Mouse (Mus musculus) liver, adult 10 weeks (tissue): ENCODE data around the gene Tigd3. TPM values are rescaled to one million over a fixed set of nuclear protein-coding genes. Genes with fewer than 3 reads are reported as not detected.

Experiments used
- polyA plus RNA-seq: library from polyadenylated mRNA; stranded (reverse); fragments of 350-450 nt; fragmentation: Illumina TruSeq; extraction: RNeasy Lipid Tissue Mini Kit (QIAGEN cat#74804); gene quantifications from one replicate; pipeline ENCODE4 v1.2.3, GENCODE M21; 2014; ENCODE audit warnings: low read depth, low replicate concordance

Gene Tigd3
- not detected for polyA plus RNA-seq

DNA sequence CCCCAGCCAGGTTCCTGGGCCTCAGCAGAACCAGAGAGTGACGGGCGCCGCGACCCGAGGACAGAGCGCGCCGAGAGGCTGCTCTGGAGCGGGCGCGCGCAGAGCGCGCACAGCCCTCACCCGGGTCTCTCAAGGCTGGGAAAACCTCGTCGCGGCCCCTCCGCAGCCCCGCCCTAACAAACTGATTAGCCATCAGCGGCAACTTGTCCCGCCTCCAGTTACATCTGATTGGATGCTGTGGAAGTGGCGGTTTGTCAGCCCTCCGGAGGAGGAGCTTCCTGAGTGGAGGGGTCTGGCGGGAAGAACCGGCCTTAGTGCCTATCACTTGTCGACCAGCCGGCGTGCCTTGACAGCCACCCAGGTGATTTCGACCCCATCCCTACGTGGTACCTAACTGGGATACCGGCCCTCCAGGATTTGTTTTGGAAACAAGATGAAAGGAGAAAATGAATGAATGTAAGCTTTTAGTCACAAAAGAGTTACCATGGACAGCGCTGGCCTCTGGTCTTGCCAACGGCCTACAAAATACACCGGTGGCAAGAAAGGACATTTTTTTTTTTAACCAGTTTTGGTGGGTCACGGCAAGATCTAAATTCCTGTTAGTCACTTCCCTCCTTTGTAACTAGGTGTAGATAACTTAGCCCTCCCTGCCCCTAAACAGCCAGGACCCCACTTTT, at the start of gene Tigd3:
Gene Tigd3, minus strand, starts transcription at position 148 of the 677 bp plus-strand sequence.

DNA sequence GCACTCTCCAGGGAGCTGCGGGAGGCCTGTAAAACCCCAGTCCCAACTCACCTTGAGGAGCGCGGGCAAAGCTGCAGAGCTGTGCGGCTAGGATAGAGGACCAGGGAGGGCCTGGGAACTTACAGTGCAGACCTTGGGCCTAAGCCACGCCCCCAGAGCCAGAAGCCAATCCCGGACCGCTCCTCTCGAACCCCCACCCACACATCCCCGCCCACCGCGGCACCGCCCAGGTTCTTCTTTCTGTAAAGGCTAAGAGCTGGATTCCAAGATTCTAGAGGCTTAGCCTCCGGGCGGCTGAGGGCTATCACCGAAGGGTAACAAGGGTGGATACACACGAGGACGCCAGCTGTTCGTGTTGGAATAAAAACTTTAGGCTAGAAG, 30.8 kb upstream of the Tigd3 start, which contains the start of gene Cdc42ep2:
Gene Cdc42ep2, minus strand, starts transcription at position 104 of the 381 bp plus-strand sequence.

DNA sequence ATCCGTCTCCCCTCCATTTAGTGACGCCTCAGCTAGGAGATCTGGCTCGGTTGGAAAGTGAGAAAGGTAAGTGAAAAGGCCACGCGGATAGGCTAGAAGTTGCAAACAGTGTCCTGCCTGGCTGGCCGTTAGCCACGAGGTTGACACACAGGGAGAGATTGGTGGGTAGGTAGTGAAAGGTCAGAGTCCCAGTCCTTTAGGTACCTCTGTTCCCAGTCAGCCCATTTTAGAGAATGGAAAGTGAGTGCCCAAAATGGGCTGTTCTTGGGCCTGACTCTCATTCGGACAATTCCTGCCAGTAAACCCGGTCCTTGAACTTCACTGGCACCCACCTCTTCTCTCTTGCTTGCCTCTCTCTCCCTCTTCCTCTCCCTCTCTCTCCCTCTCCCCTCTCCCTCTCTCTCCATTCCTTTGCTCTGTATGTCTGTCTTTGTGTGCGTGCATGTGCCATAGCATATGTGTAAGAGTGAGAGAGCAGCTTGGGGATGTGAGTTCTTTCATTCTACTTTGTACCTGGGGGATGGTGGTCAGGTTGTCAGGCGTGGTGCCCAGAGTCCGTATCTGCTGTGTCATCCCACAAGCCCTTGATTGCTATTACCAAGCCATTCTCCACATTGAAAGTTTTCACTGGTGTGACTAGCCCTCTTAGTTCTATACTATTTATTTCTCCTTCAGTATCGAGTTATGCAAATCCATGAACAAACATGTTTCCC, 19.2 kb upstream of the Tigd3 start, which contains the start of gene Dpf2:
Gene Dpf2, minus strand, starts transcription at position 4 of the 713 bp plus-strand sequence.

DNA sequence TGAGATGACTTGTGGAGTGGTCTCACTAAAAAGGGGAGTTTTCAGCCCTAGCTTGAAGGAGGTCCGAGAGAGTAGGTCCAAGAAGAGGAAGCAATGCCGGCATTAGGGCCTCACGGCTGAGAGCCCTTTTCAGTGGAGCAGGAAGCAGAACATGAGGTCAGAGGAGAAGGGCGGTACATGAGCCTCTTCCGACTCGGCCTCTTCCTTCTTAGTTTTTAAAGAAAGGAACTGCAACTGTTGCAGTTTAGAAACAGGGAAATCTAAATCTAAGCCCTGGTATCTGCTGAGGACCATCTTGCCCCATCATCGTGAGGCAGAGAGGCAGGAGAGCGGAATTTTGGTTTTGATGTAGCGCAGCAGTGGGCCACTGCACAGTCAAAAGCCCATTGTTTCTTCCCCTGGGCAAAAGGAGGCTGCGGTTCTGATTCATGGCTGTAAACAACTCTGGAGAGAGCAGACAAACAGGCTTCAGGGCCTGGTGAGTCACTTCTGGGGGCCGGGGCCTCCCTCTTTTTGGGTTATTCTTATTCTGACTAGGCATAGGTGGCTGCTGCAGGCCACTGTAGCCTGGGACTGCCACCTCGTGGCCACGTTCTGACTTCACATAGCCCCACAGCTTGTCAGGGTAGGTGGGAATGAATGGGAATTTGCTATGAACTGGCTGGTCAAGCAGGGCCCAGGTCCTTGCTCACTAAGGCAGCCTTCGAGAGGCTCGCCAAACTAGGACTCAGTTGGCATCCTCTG, 16.2 kb downstream of the Tigd3 start, which contains the start of gene Slc25a45:
Gene Slc25a45, plus strand, starts transcription at position 191 of the 744 bp plus-strand sequence.

DNA sequence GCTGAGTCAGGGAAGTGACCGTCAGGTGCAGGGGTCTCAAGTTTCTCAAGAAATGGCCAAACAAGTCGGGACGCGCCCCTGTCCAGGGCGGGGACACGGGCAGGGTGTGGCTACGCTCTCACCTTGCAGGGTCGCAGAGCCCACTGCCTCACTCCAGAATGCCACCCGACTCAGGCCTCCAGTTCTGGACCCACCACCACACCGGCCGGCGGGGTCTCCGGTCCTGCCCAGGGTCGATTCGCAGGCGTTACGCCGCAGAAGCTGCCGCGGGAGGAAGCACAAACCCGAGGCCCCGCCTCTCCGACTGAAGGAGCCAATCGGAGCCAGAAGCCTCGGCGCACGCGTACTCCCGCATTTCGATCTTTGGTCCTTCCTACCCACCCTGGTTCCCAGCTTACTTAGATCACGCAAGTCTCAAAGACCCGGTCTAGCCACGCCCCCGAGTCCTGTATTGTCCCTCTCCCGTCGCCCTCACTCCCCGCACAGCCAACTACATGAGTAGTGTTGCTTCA, 18.9 kb downstream of the Tigd3 start, which contains the start of gene Frmd8:
Gene Frmd8, minus strand, starts transcription at position 306 of the 512 bp plus-strand sequence.

Other genes starting within 250 kb of the Tigd3 start
- gene Sipa1, start 230.4 kb downstream of the Tigd3 start, polyA plus RNA-seq: 0.16 TPM
- 0.16 TPM for gene Map3k11, start 205.4 kb downstream of the Tigd3 start, polyA plus RNA-seq
- 0.37 TPM for gene Pcnx3, start 205.2 kb downstream of the Tigd3 start, polyA plus RNA-seq
- not detected for gene Kcnk7, start 189.8 kb downstream of the Tigd3 start, polyA plus RNA-seq
- 0.69 TPM for gene Ehbp1l1, start 167.8 kb downstream of the Tigd3 start, polyA plus RNA-seq
- 0.45 TPM for gene Fam89b, start 164.5 kb downstream of the Tigd3 start, polyA plus RNA-seq
- 0.32 TPM for gene Ltbp3, start 153.2 kb downstream of the Tigd3 start, polyA plus RNA-seq
- gene Scyl1, start 122.7 kb downstream of the Tigd3 start, polyA plus RNA-seq: 1.4 TPM
- 1.5 TPM for gene Frmd8, start 18.9 kb downstream of the Tigd3 start, polyA plus RNA-seq
- 7.7 TPM for gene Slc25a45, start 16.3 kb downstream of the Tigd3 start, polyA plus RNA-seq
- 7.4 TPM for gene Dpf2, start 18.9 kb upstream of the Tigd3 start, polyA plus RNA-seq
- gene Cdc42ep2, start 30.7 kb upstream of the Tigd3 start, polyA plus RNA-seq: 0.56 TPM
- gene Pola2, start 70.1 kb upstream of the Tigd3 start, polyA plus RNA-seq: 2.9 TPM
- gene Slc22a20, start 92.0 kb upstream of the Tigd3 start, polyA plus RNA-seq: not detected
- gene Capn1, start 121.7 kb upstream of the Tigd3 start, polyA plus RNA-seq: 0.82 TPM
- gene Syvn1, start 152.4 kb upstream of the Tigd3 start, polyA plus RNA-seq: 2.7 TPM
- gene Mrpl49, start 163.6 kb upstream of the Tigd3 start, polyA plus RNA-seq: 28.1 TPM
- gene Fau, start 163.7 kb upstream of the Tigd3 start, polyA plus RNA-seq: 75.1 TPM
- gene Znhit2, start 167.0 kb upstream of the Tigd3 start, polyA plus RNA-seq: not detected
- 28.5 TPM for gene Tm7sf2, start 174.2 kb upstream of the Tigd3 start, polyA plus RNA-seq
- gene Vps51, start 183.1 kb upstream of the Tigd3 start, polyA plus RNA-seq: 4.6 TPM
- gene Tmem262, start 185.9 kb upstream of the Tigd3 start, polyA plus RNA-seq: not detected
- gene Gm28374, start 188.1 kb upstream of the Tigd3 start, polyA plus RNA-seq: not detected
- gene Zfpl1, start 190.8 kb upstream of the Tigd3 start, polyA plus RNA-seq: 1.1 TPM
- not detected for gene Cdca5, start 190.8 kb upstream of the Tigd3 start, polyA plus RNA-seq
- not detected for gene AC131692.1, start 200.3 kb upstream of the Tigd3 start, polyA plus RNA-seq
- not detected for gene Naaladl1, start 211.6 kb upstream of the Tigd3 start, polyA plus RNA-seq
- 1.0 TPM for gene Sac3d1, start 224.5 kb upstream of the Tigd3 start, polyA plus RNA-seq
- 2.6 TPM for gene Snx15, start 234.2 kb upstream of the Tigd3 start, polyA plus RNA-seq
- not detected for gene Batf2, start 246.8 kb upstream of the Tigd3 start, polyA plus RNA-seq
- 0.98 TPM for gene Arl2, start 247.4 kb upstream of the Tigd3 start, polyA plus RNA-seq